Mouse (Mus musculus) heart, embryonic 16.5 days (tissue): Measurements from ENCODE around the gene Sptlc2. TPM values are rescaled to one million over a fixed set of nuclear protein-coding genes. Genes with fewer than 3 reads are reported as not detected.

Source experiments
- ATAC-seq: fragments of 200-750 bp; cut with Nextera tagmentation; replicated peaks from 2 replicates; pipeline ENCODE4 v1.8.0; 2017; ENCODE audit warnings: moderate number of reproducible peaks; ENCODE audit not compliant: insufficient read depth, low FRiP score; ENCODE audit errors: extremely low read depth
- H3K27ac ChIP-seq: fragments of 300-500 bp; sonication (generic); 2 replicates; pipeline ENCODE4 v1.5.1; 2014; ENCODE audit warnings: mild to moderate bottlenecking, low read length, control low read depth, moderate library complexity
- H3K27me3 ChIP-seq: fragments of 300-500 bp; sonication (generic); 2 replicates; pipeline ENCODE4 v1.6.1; 2014; ENCODE audit warnings: low read length, mixed read lengths; ENCODE audit not compliant: control insufficient read depth, insufficient read depth
- H3K36me3 ChIP-seq: fragments of 300-500 bp; sonication (generic); 2 replicates; pipeline ENCODE4 v1.6.1; 2014; ENCODE audit not compliant: control insufficient read depth, insufficient read depth
- H3K4me1 ChIP-seq: fragments of 300-500 bp; sonication (generic); 2 replicates; pipeline ENCODE4 v1.6.1; 2014; ENCODE audit warnings: low read length, mixed read lengths; ENCODE audit not compliant: control insufficient read depth, insufficient read depth
- H3K4me2 ChIP-seq: fragments of 300-500 bp; sonication (generic); 2 replicates; pipeline ENCODE4 v1.6.1; 2014; ENCODE audit warnings: low read depth, mild to moderate bottlenecking, control low read depth, low read length
- H3K4me3 ChIP-seq: fragments of 300-500 bp; sonication (generic); 2 replicates; pipeline ENCODE4 v1.5.1; 2014; ENCODE audit warnings: mild to moderate bottlenecking, control low read depth, low read length
- H3K9ac ChIP-seq: fragments of 300-500 bp; sonication (generic); 2 replicates; pipeline ENCODE4 v1.6.1; 2014; ENCODE audit warnings: low read length, control low read depth
- H3K9me3 ChIP-seq: fragments of 300-500 bp; sonication (generic); replicated peaks from 2 replicates; pipeline ENCODE4 v1.6.1; 2016; ENCODE audit warnings: low read length; ENCODE audit not compliant: control insufficient read depth
- WGBS: fragments of 180-500 bp; shearing (Covaris S2); extraction: QIAGEN DNeasy Blood & Tissue Kit; methylation state at CpG from one replicate; pipeline ENCODE4 v1.1.7; 2014; 5-methylcytosine and 5-hydroxymethylcytosine counted together
- polyA plus RNA-seq: library from polyadenylated mRNA; unstranded; fragments of >200 nt; fragmentation: Nextera tagmentation; extraction: Ambion mirVana; gene quantifications from 2 replicates; pipeline ENCODE4 v1.2.1, GENCODE M21; 2015

The Sptlc2 gene
- polyA plus RNA-seq, 1 experiment from 2014 or later, result 69.8 TPM

DNA sequence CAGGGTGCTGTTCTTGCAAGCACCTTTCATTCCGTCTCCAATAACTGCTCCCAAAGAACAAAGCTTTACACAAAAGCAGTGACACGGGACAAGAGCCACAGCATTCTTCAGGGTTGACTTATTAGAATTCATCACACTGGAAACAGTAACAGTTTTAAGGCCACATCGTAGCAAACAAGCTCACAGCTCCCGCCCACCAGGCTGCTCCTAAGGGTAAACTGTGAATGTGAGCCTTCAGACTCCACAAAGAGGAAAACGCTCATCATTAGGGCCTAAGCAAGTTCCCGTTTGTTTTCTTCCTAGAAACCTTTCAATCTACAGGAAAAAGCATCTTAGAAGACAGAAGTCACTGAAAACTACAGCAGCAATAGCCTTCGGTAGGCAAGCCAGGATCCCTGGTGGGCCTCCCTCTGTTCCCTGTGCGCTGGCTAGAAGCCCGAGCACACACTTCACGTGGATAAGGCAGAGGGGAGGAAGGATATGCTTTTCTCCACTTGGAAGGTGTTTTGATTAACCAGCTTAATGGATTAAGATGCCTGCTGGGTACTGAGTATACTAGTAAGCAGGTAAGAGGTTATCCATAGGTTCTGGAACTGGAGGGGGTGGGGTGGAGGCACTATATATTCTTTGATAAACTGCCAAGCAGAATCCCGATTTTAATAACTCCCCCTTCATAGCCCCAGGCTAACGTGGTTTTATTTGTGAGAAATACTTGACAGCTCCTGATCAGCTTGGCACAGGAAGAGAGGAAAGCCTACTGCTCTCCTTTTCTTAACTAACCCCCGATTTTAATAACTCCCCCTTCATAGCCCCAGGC, 82.2 kb downstream of the Sptlc2 start:
- Histone ChIP-seq H3K4me2 (0 out of 2 replicates have a peak overlapping the region, but pooled peaks have one; percentile 11), H3K27me3 (no peaks in the 10 kb centered on the region), H3K4me1 (peaks cover 12% of the 10 kb centered on the region), H3K36me3 (peaks cover 21% of the 10 kb centered on the region), H3K9ac (no peak overlapping the region), H3K27ac (no peak overlapping the region), H3K4me3 (no peak overlapping the region), H3K9me3 (no peaks in the 10 kb centered on the region)
- 32% methylated on average over 13 of the region's 13 CpGs for WGBS
- ATAC-seq, result peak; percentile 60

GRCm38 (mm10) chr12:87301189-87301588, 87.0 kb downstream of the Sptlc2 start:
- 51% methylated on average over 4 of the region's 4 CpGs for WGBS
- Histone ChIP-seq H3K36me3 (no peaks in the 10 kb centered on the region), H3K4me1 (peaks cover 13% of the 10 kb centered on the region), H3K4me3 (no peak overlapping the region), H3K9me3 (no peaks in the 10 kb centered on the region), H3K27me3 (peaks cover 6% of the 10 kb centered on the region; the same call in 1 of the 2 replicates), H3K9ac (no peak overlapping the region), H3K4me2 (no peak overlapping the region), H3K27ac (no peak overlapping the region)
- no peak for ATAC-seq

GRCm38 (mm10) chr12:87300441-87300690, 87.8 kb downstream of the Sptlc2 start:
- Histone ChIP-seq H3K36me3 (no peaks in the 10 kb centered on the region), H3K9me3 (no peaks in the 10 kb centered on the region), H3K4me3 (peak overlapping the region; percentile 77), H3K27ac (no peak overlapping the region), H3K4me2 (peak overlapping the region; percentile 99), H3K9ac (peak overlapping the region; percentile 76), H3K27me3 (peaks cover 6% of the 10 kb centered on the region; the same call in 1 of the 2 replicates), H3K4me1 (peaks cover 5% of the 10 kb centered on the region)
- no peak for ATAC-seq
- WGBS, result under 1% methylated on average over 9 of the region's 9 CpGs

DNA sequence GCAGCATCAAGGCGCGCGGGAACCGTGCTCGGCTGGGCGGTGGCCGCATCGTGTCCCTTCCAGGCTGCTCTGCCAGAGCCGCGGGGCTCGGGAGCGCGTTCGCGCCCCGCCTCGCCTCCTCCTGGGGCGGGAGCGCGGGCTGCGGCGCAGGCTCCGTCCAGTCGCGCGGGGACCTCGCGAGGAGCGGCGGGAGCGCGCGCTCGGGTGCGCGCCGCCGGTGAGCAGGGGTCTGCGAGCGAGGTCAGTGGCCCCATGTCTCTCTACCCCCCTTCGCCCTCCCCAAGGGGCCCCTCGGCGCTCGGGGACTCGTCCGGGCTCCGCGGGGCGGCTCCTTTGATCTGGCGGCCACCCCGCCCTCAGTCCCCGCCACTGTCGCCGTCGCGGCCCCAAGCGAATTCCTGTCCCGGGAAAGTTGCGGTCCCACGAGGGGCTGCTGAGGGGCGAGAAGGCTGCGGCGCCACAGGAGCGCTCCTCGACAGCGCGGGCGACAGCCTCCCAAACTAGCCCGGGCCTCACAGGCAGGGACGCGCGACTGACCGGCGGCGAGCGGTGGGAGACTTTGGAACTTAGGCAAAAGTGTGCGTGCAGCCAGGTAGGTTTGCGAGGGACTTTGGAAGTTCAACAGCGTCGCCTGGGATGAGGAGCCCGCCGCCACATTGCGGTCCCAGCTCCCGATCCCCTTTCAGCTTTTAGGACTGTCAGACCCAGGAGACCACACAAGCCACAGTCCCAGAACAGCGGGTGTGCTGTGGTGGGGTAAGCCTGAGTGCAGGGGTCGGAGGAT, 88.3 kb downstream of the Sptlc2 start, which contains the start of gene Ism2:
TSS of gene Ism2 (minus strand) at position 49 of the 784 bp plus-strand sequence.
- no peaks in the 10 kb centered on the region for H3K9me3 ChIP-seq
- under 1% methylated on average over 62 of the region's 86 CpGs for WGBS
- no peaks in the 10 kb centered on the region for H3K36me3 ChIP-seq
- peaks cover 6% of the 10 kb centered on the region; the same call in 1 of the 2 replicates for H3K27me3 ChIP-seq
- ATAC-seq, result peak; percentile 76
- H3K9ac ChIP-seq, result peak within 1 kb of the TSS; percentile 76
- peak within 1 kb of the TSS; percentile 99 for H3K4me2 ChIP-seq
- H3K4me1 ChIP-seq, result peaks cover 4% of the 10 kb centered on the region
- H3K4me3 ChIP-seq, result peak within 1 kb of the TSS; percentile 77
- no peak within 1 kb of the TSS for H3K27ac ChIP-seq

DNA sequence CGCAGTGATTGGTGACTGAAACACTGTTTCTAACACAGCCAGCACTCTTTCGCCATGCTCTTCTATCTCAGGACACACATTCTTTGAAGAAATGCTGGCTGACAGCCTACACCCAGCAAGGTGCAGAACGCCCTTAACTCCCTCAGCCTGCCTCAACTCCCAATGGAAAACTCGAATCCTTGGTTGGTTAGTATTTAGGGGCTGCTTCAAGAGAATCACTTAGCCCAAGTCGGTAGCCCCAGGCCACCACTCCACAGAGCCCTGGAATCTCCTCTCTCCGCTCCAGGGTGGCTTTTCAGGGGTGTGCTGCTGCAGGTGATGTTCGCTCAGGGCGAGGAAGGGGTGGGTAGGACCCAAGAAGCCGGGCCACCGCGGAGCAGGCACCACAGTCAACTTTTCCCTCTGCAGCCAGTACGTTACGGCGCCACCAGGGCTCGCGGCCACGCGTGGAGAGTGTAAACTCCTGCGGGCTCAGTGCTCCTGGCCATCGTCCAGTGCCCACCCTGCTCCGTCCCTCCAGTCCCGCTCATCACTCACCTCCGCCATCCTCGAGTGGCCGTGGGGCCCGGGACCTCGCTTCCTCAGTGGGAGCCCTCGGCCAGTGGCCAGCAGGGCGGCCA, 89.0 kb downstream of the Sptlc2 start:
- Histone ChIP-seq H3K27ac (no peak overlapping the region), H3K27me3 (peaks cover 6% of the 10 kb centered on the region; the same call in 1 of the 2 replicates), H3K4me3 (peak overlapping the region; percentile 77), H3K36me3 (no peaks in the 10 kb centered on the region), H3K4me2 (peak overlapping the region; percentile 99), H3K4me1 (peaks cover 4% of the 10 kb centered on the region), H3K9ac (peak overlapping the region; percentile 76), H3K9me3 (no peaks in the 10 kb centered on the region)
- peak; percentile 16; the same call in 1 of the 2 replicates for ATAC-seq
- WGBS, result 8% methylated on average over 29 of the region's 29 CpGs

GRCm38 (mm10) chr12:87293934-87294333, 94.2 kb downstream of the Sptlc2 start:
- no peaks in the 10 kb centered on the region for H3K36me3 ChIP-seq
- no peak overlapping the region for H3K9ac ChIP-seq
- no peak for ATAC-seq
- H3K27ac ChIP-seq, result no peak overlapping the region
- H3K4me2 ChIP-seq, result no peak overlapping the region
- no peak overlapping the region for H3K4me3 ChIP-seq
- no peaks in the 10 kb centered on the region; the same call in 1 of the 2 replicates for H3K27me3 ChIP-seq
- H3K9me3 ChIP-seq, result no peaks in the 10 kb centered on the region
- 63% methylated on average over 6 of the region's 6 CpGs for WGBS
- H3K4me1 ChIP-seq, result no peaks in the 10 kb centered on the region

DNA sequence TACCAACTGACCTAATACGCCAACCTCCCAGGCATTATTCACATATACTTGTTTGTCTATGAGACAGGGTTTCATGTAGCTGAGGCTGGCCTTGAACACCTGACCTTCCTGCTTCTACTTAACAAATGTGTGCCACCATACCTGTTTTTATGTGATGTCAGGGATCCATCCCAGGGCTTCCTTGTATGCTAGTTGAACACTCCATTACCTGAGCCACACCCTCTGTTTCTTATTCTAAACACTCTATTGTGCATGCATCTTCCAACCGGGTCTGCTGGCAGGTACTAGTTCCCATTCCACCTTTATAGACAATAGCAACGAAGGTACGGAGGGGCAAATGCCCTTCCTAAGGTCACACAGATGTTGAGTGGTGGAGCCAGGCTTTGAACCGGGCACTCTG, 99.1 kb downstream of the Sptlc2 start:
- Histone ChIP-seq H3K27me3 (no peaks in the 10 kb centered on the region), H3K36me3 (no peaks in the 10 kb centered on the region), H3K9me3 (no peaks in the 10 kb centered on the region), H3K9ac (no peak overlapping the region), H3K4me3 (no peak overlapping the region), H3K4me2 (no peak overlapping the region), H3K27ac (no peak overlapping the region), H3K4me1 (no peaks in the 10 kb centered on the region)
- 91% methylated on average over 5 of the region's 5 CpGs for WGBS
- no peak for ATAC-seq

- H3K27ac ChIP-seq, result no peak overlapping the region
Measured at GRCm38 (mm10) chr12:87284726-87285125, 103.4 kb downstream of the Sptlc2 start.

More at GRCm38 (mm10) chr12:87284726-87285125, 103.4 kb downstream of the Sptlc2 start:
- no peaks in the 10 kb centered on the region for H3K9me3 ChIP-seq
- H3K4me2 ChIP-seq, result no peak overlapping the region
- H3K4me3 ChIP-seq, result no peak overlapping the region
- H3K36me3 ChIP-seq, result no peaks in the 10 kb centered on the region
- H3K27me3 ChIP-seq, result no peaks in the 10 kb centered on the region
- 78% methylated on average over 5 of the region's 5 CpGs for WGBS
- H3K9ac ChIP-seq, result no peak overlapping the region
- ATAC-seq, result no peak
- H3K4me1 ChIP-seq, result peaks cover 3% of the 10 kb centered on the region
